Mouse (Mus musculus): ENCODE measurements at regions not wholly inside any gene's neighbourhood (a gene's known extent, or its start where the extent isn't known, plus 50 kb on each side); places are given as distances from the start of the nearest gene placed in this dataset.

- no peak for DNase-seq
These were observed 201.8 kb downstream of the Epha4 start for GRCm38 (mm10) chr1:77313119-77313518.

- no peak for DNase-seq
These were observed 199.5 kb downstream of the Epha4 start for GRCm38 (mm10) chr1:77315347-77315746.

GRCm38 (mm10) chr1:77316198-77316597 is 198.7 kb downstream of the Epha4 start:
- no peak for DNase-seq
